Mouse (Mus musculus): Measurements from ENCODE around the gene 1700029F12Rik. TPM values are rescaled to one million over a fixed set of nuclear protein-coding genes. Genes with fewer than 3 reads are reported as not detected.

The 1700029F12Rik gene
- total RNA-seq, 2 experiments from 2014 or later = not detected

Other genes starting within 250 kb of the 1700029F12Rik start
- gene Gcnt4, start 109.7 kb downstream of the 1700029F12Rik start, total RNA-seq (2021) = under 1 TPM; 0.76 to 0.93 TPM
- gene Fam169a, start 32.9 kb upstream of the 1700029F12Rik start, total RNA-seq (2021) = 1 to 10 TPM; 4.9 to 5.4 TPM
- 10 to 100 TPM in 1 of 2 experiments, under 1 TPM in 1; 0.87 to 17.1 TPM for gene Gm6169, start 64.9 kb upstream of the 1700029F12Rik start, total RNA-seq (2021)
- 10 to 100 TPM; 36.4 to 43.5 TPM for gene Gfm2, start 103.6 kb upstream of the 1700029F12Rik start, total RNA-seq (2021)
- 10 to 100 TPM; 84.0 to 85.8 TPM for gene Nsa2, start 103.6 kb upstream of the 1700029F12Rik start, total RNA-seq (2021)
- gene Hexb, start 164.0 kb upstream of the 1700029F12Rik start, total RNA-seq (2021) = 10 to 100 TPM; 26.7 to 29.8 TPM
- gene Enc1, start 206.7 kb upstream of the 1700029F12Rik start, total RNA-seq (2021) = 10 to 100 TPM; 19.6 to 20.3 TPM

Measured in adrenal gland, postnatal 10 days (tissue).